Mouse (Mus musculus) ES-E14 (cell line): ENCODE data around the gene Ankfn1. TPM values are rescaled to one million over a fixed set of nuclear protein-coding genes. Genes with fewer than 3 reads are reported as not detected.

Experiments used
- DNase-seq: peaks from one replicate; pipeline ENCODE4 v3.0.0-alpha.2; 2013; ENCODE audit warnings: low read depth, low spot score
- H3K27ac ChIP-seq: 2 replicates; pipeline ENCODE4 v1.5.1; 2012; ENCODE audit warnings: low read depth, mild to moderate bottlenecking, low read length, moderate library complexity, mixed read lengths; ENCODE audit not compliant: poor library complexity, insufficient read depth, severe bottlenecking
- H3K36me3 ChIP-seq: 2 replicates; pipeline ENCODE4 v1.6.1; 2012; ENCODE audit warnings: mild to moderate bottlenecking, low read length, moderate library complexity, mixed read lengths; ENCODE audit not compliant: control insufficient read depth, poor library complexity, insufficient read depth, severe bottlenecking
- H3K4me1 ChIP-seq, 2 experiments: fragments of 150-350 bp in 1 of 2; sonication (generic) in 1 of 2; 2 replicates each; pipeline ENCODE4 v1.6.1; 2012; ENCODE audit warnings: low read length in 2 of 2, mild to moderate bottlenecking in 1 of 2, mixed read lengths in 1 of 2; ENCODE audit not compliant: control insufficient read depth in 2 of 2, insufficient read depth in 2 of 2, poor library complexity in 1 of 2
- H3K4me3 ChIP-seq, 2 experiments: fragments of 150-350 bp in 1 of 2; sonication (generic) in 1 of 2; 2 replicates each; pipeline ENCODE4 v1.5.1; 2012; ENCODE audit warnings: low read length in 2 of 2, low read depth in 1 of 2, mild to moderate bottlenecking in 1 of 2, mixed read lengths in 1 of 2; ENCODE audit not compliant: insufficient read depth in 1 of 2, poor library complexity in 1 of 2, severe bottlenecking in 1 of 2
- H3K9ac ChIP-seq: 2 replicates; pipeline ENCODE4 v1.6.1; 2012; ENCODE audit warnings: low read depth, mild to moderate bottlenecking, low read length, mixed read lengths; ENCODE audit not compliant: poor library complexity, insufficient read depth, severe bottlenecking
- H3K9me3 ChIP-seq: fragments of 150-350 bp; sonication (generic); 2 replicates; pipeline ENCODE4 v1.6.1; 2012; ENCODE audit warnings: low read depth, mild to moderate bottlenecking, low read length; ENCODE audit not compliant: control insufficient read depth, insufficient read depth
- CHD2 ChIP-seq: IDR thresholded peaks from 2 replicates; pipeline ENCODE4 v1.6.1; 2014; ENCODE audit warnings: mild to moderate bottlenecking, low read depth, low read length, inconsistent platforms
- HCFC1 ChIP-seq: IDR thresholded peaks from 2 replicates; pipeline ENCODE4 v1.6.1; 2012; ENCODE audit warnings: low read length, inconsistent platforms, borderline replicate concordance; ENCODE audit not compliant: insufficient read depth
- MAFK ChIP-seq: IDR thresholded peaks from 2 replicates; pipeline ENCODE4 v1.6.1; 2014; ENCODE audit warnings: mild to moderate bottlenecking, low read depth, low read length, inconsistent platforms; ENCODE audit not compliant: insufficient read depth
- ZC3H11A ChIP-seq: IDR thresholded peaks from 2 replicates; pipeline ENCODE4 v1.6.1; 2012; ENCODE audit warnings: low read depth, mild to moderate bottlenecking, inconsistent platforms, low read length, borderline replicate concordance
- ZNF384 ChIP-seq: IDR thresholded peaks from 2 replicates; pipeline ENCODE4 v1.6.1; 2012; ENCODE audit warnings: low read depth, low read length, inconsistent platforms
- in situ Hi-C, 2 experiments: fragments of 600-800 bp; cut with MboI; formaldehyde crosslinking; loops; one replicate each; pipeline ENCODE4 v1.15.1; 2025; ENCODE audit warnings: low sequenced_read_pairs in 2 of 2, inconsistent platforms in 1 of 2; ENCODE audit not compliant: unreplicated experiment in 2 of 2
- total RNA-seq: library from RNA; depleted of rRNA; stranded (reverse); fragments of 300-350 nt; gene quantifications from 2 replicates; pipeline ENCODE4 v1.2.3, GENCODE M21; 2012

The Ankfn1 gene
- total RNA-seq, 1 experiment, result not detected

- H3K9me3 ChIP-seq, result no peaks in the 10 kb centered on the region
- H3K4me3 ChIP-seq, result no peak overlapping the region
- in situ Hi-C loops, result loop anchor here (10.0 to 25.0 kb wide), 2 partner anchors 166 to 179 kb away; no protein-coding TSS in a partner anchor
- DNase-seq, result peak; percentile 69
- H3K36me3 ChIP-seq, result no peaks in the 10 kb centered on the region
- no peak overlapping the region for H3K9ac ChIP-seq
- H3K4me1 ChIP-seq, result peaks cover 4 to 8% of the 10 kb centered on the region in 2 experiments; a peak in 2 of 4 replicates
- TF ChIP-seq ZC3H11A (peak; percentile 89), ZNF384 (no peak)
- no peak overlapping the region for H3K27ac ChIP-seq
Measured at GRCm38 (mm10) chr11:89546164-89546563, 231.3 kb downstream of the Ankfn1 start.

GRCm38 (mm10) chr11:89544856-89545817, 232.3 kb downstream of the Ankfn1 start:
- peaks cover 1 to 2% of the 10 kb centered on the region in 2 experiments; a peak in 2 of 4 replicates for H3K4me1 ChIP-seq
- no peak overlapping the region for H3K27ac ChIP-seq
- in situ Hi-C loops, result loop anchor here (10.0 to 25.0 kb wide), 2 partner anchors 167 to 180 kb away; no protein-coding TSS in a partner anchor
- H3K36me3 ChIP-seq, result no peaks in the 10 kb centered on the region
- TF ChIP-seq CHD2 (no peak), ZNF384 (no peak), MAFK (no peak), HCFC1 (no peak), ZC3H11A (no peak)
- no peak overlapping the region for H3K9ac ChIP-seq
- no peak overlapping the region for H3K4me3 ChIP-seq
- no peak for DNase-seq
- H3K9me3 ChIP-seq, result no peaks in the 10 kb centered on the region

GRCm38 (mm10) chr11:89538376-89538775, 239.1 kb downstream of the Ankfn1 start:
- TF ChIP-seq CHD2 (no peak), ZC3H11A (no peak), ZNF384 (no peak), MAFK (no peak), HCFC1 (no peak)
- no peak overlapping the region for H3K27ac ChIP-seq
- DNase-seq, result no peak
- in situ Hi-C loops, result loop anchor here in 1 of 2 experiments (25.0 kb wide), 1 partner anchor 174 kb away; no protein-coding TSS in a partner anchor
- no peaks in the 10 kb centered on the region for H3K36me3 ChIP-seq
- H3K9me3 ChIP-seq, result no peaks in the 10 kb centered on the region
- H3K4me3 ChIP-seq, result no peak overlapping the region
- no peaks in the 10 kb centered on the region for H3K4me1 ChIP-seq
- H3K9ac ChIP-seq, result no peak overlapping the region

- no peak for DNase-seq
- H3K4me1 ChIP-seq, result no peaks in the 10 kb centered on the region
- in situ Hi-C loops, result loop anchor here in 1 of 2 experiments (25.0 kb wide), 1 partner anchor 184 kb away; no protein-coding TSS in a partner anchor
- TF ChIP-seq HCFC1 (no peak), ZNF384 (no peak), ZC3H11A (no peak), MAFK (no peak), CHD2 (no peak)
- no peaks in the 10 kb centered on the region for H3K9me3 ChIP-seq
- H3K36me3 ChIP-seq, result no peaks in the 10 kb centered on the region
- H3K4me3 ChIP-seq, result no peak overlapping the region
- no peak overlapping the region for H3K27ac ChIP-seq
- H3K9ac ChIP-seq, result no peak overlapping the region
Measured at GRCm38 (mm10) chr11:89527800-89528430, 249.5 kb downstream of the Ankfn1 start.
